Mouse (Mus musculus) olfactory bulb, adult 2 months (tissue): ENCODE data around the gene Ttll6.

Experiments used
- CTCF ChIP-seq: fragments of 200-500 bp; IDR thresholded peaks from 2 replicates; pipeline ENCODE4 v1.5.1; 2012; ENCODE audit warnings: low read depth, mild to moderate bottlenecking, low read length, moderate library complexity; ENCODE audit not compliant: insufficient read depth
- POLR2A ChIP-seq: fragments of 200-500 bp; IDR thresholded peaks from 2 replicates; pipeline ENCODE4 v1.6.1; 2012; ENCODE audit warnings: mild to moderate bottlenecking, low read depth, low read length, moderate library complexity; ENCODE audit not compliant: insufficient read depth

- TF ChIP-seq CTCF = no peak
- TF ChIP-seq POLR2A = no peak
These were observed 18.2 kb upstream of the Ttll6 start for GRCm38 (mm10) chr11:96115416-96115815.
